Mouse (Mus musculus) heart, embryonic 15.5 days (tissue): ENCODE results near the gene Pdcd6ip. TPM values are rescaled to one million over a fixed set of nuclear protein-coding genes. Genes with fewer than 3 reads are reported as not detected.
A peak's percentile ranks its signal among the peaks of the same experiment; 100 is the strongest.
"Not testable (repeated sequence)": the region's sequence is repeated elsewhere in the genome, so short reads cannot be mapped to it uniquely, and the experiment has no call there.

Source experiments
- ATAC-seq: fragments of 200-750 bp; cut with Nextera tagmentation; replicated peaks from 2 replicates; pipeline ENCODE4 v1.8.0; 2017; ENCODE audit warnings: low read depth, moderate TSS enrichment; ENCODE audit not compliant: insufficient number of reproducible peaks, insufficient read depth, low FRiP score
- H3K27ac ChIP-seq: fragments of 300-500 bp; sonication (generic); 2 replicates; pipeline ENCODE4 v1.5.1; 2015; ENCODE audit warnings: mild to moderate bottlenecking, inconsistent platforms
- H3K27me3 ChIP-seq: fragments of 300-500 bp; sonication (generic); 2 replicates; pipeline ENCODE4 v1.6.1; 2015; ENCODE audit warnings: inconsistent platforms
- H3K36me3 ChIP-seq: fragments of 300-500 bp; sonication (generic); 2 replicates; pipeline ENCODE4 v1.6.1; 2015; ENCODE audit warnings: mild to moderate bottlenecking, inconsistent platforms
- H3K4me1 ChIP-seq: fragments of 300-500 bp; sonication (generic); replicated peaks from 2 replicates; pipeline ENCODE4 v1.6.1; 2015; ENCODE audit warnings: inconsistent platforms
- H3K4me2 ChIP-seq: fragments of 300-500 bp; sonication (generic); 2 replicates; pipeline ENCODE4 v1.6.1; 2015; ENCODE audit warnings: inconsistent platforms, mild to moderate bottlenecking, moderate library complexity
- H3K4me3 ChIP-seq: fragments of 300-500 bp; sonication (generic); 2 replicates; pipeline ENCODE4 v1.5.1; 2015; ENCODE audit warnings: mild to moderate bottlenecking, inconsistent platforms
- H3K9ac ChIP-seq: fragments of 300-500 bp; sonication (generic); 2 replicates; pipeline ENCODE4 v1.6.1; 2015; ENCODE audit warnings: mild to moderate bottlenecking, inconsistent platforms
- H3K9me3 ChIP-seq: fragments of 300-500 bp; sonication (generic); replicated peaks from 2 replicates; pipeline ENCODE4 v1.6.1; 2016; ENCODE audit warnings: inconsistent platforms
- WGBS: fragments of 180-500 bp; shearing (Covaris S2); methylation state at CpG from one replicate; pipeline ENCODE4 v1.1.7; 2015; ENCODE audit warnings: mixed read lengths; 5-methylcytosine and 5-hydroxymethylcytosine counted together
- polyA plus RNA-seq: library from polyadenylated mRNA; unstranded; fragments of >200 nt; fragmentation: Nextera tagmentation; extraction: Ambion mirVana; gene quantifications from 2 replicates; pipeline ENCODE4 v1.2.1, GENCODE M21; 2015

The Pdcd6ip gene
- polyA plus RNA-seq, 1 experiment from 2014 or later: 53.5 TPM

DNA sequence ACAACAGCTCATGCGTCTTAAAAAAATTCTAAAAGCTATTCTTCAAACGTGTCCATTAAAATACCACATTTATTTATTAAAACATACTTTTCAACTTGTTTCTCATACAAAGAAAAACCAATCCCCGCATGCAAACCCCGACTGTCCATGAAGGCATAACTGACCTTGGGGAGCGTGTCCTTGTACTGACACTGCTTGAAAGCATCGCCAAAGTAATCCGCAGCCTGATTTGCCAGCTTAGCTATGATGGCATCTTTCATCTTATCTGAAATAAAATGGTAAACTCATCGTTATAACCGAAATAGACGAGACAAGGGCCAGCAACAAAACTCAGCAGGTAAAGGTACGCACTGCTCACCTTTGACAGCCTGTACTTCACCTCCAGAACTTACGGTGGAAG is 20.6 kb downstream of the Pdcd6ip start:
- peaks cover 56% of the 10 kb centered on the region for H3K36me3 ChIP-seq
- H3K27me3 ChIP-seq: no peaks in the 10 kb centered on the region
- no peak overlapping the region for H3K9ac ChIP-seq
- WGBS: 92% methylated on average over 12 of the region's 12 CpGs
- no peak overlapping the region for H3K4me3 ChIP-seq
- H3K9me3 ChIP-seq: no peaks in the 10 kb centered on the region
- no peak overlapping the region for H3K4me2 ChIP-seq
- H3K27ac ChIP-seq: no peak overlapping the region
- no peak for ATAC-seq
- H3K4me1 ChIP-seq: no peaks in the 10 kb centered on the region

- H3K36me3 ChIP-seq: peaks cover 68% of the 10 kb centered on the region
- no peak overlapping the region for H3K4me2 ChIP-seq
- H3K27me3 ChIP-seq: no peaks in the 10 kb centered on the region
- H3K27ac ChIP-seq: no peak overlapping the region
- H3K9me3 ChIP-seq: no peaks in the 10 kb centered on the region
- no peak for ATAC-seq
- no peak overlapping the region for H3K4me3 ChIP-seq
- H3K4me1 ChIP-seq: no peaks in the 10 kb centered on the region
- 92% methylated on average over 6 of the region's 6 CpGs for WGBS
- H3K9ac ChIP-seq: no peak overlapping the region
Observed at GRCm38 (mm10) chr9:113673721-113674120, 34.3 kb downstream of the Pdcd6ip start.

GRCm38 (mm10) chr9:113672352-113672751 is 35.7 kb downstream of the Pdcd6ip start:
- Histone ChIP-seq H3K9ac (no peak overlapping the region), H3K4me3 (no peak overlapping the region), H3K36me3 (peaks cover 71% of the 10 kb centered on the region), H3K9me3 (no peaks in the 10 kb centered on the region), H3K27ac (no peak overlapping the region), H3K4me2 (no peak overlapping the region), H3K4me1 (no peaks in the 10 kb centered on the region), H3K27me3 (no peaks in the 10 kb centered on the region)
- ATAC-seq: no peak
- WGBS: 89% methylated on average over 5 of the region's 5 CpGs

DNA sequence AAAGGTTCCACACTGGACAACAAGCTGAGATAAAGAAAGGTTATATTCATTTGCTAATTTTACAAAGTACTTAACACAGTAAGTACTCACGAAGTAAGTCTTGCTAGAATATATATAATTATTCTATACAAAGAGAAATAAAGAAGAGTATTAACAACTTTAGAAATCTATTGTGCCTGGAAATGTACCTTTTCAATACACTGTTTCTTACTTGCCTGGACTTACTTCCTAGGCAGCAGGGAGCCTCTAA is 37.3 kb downstream of the Pdcd6ip start:
- WGBS: 89% methylated on average over 1 of the region's 1 CpGs
- Histone ChIP-seq H3K9ac (no peak overlapping the region), H3K9me3 (no peaks in the 10 kb centered on the region), H3K4me2 (no peak overlapping the region), H3K4me1 (no peaks in the 10 kb centered on the region), H3K4me3 (no peak overlapping the region), H3K27me3 (no peaks in the 10 kb centered on the region), H3K27ac (no peak overlapping the region), H3K36me3 (peaks cover 72% of the 10 kb centered on the region)
- no peak for ATAC-seq

GRCm38 (mm10) chr9:113670105-113670856 is 37.8 kb downstream of the Pdcd6ip start:
- no peak for ATAC-seq
- H3K4me3 ChIP-seq: no peak overlapping the region
- H3K27me3 ChIP-seq: no peaks in the 10 kb centered on the region
- no peaks in the 10 kb centered on the region for H3K4me1 ChIP-seq
- peaks cover 77% of the 10 kb centered on the region for H3K36me3 ChIP-seq
- H3K9ac ChIP-seq: no peak overlapping the region
- H3K27ac ChIP-seq: no peak overlapping the region
- H3K4me2 ChIP-seq: no peak overlapping the region
- H3K9me3 ChIP-seq: no peaks in the 10 kb centered on the region
- WGBS: 86% methylated on average over 7 of the region's 7 CpGs

- Histone ChIP-seq H3K27ac (no peak overlapping the region), H3K9ac (no peak overlapping the region), H3K27me3 (no peaks in the 10 kb centered on the region), H3K4me2 (no peak overlapping the region), H3K36me3 (peaks cover 70% of the 10 kb centered on the region), H3K9me3 (no peaks in the 10 kb centered on the region), H3K4me3 (no peak overlapping the region), H3K4me1 (no peaks in the 10 kb centered on the region)
- ATAC-seq: no peak
- 85% methylated on average over 4 of the region's 4 CpGs for WGBS
Observed at GRCm38 (mm10) chr9:113663476-113663875, 44.6 kb downstream of the Pdcd6ip start.

DNA sequence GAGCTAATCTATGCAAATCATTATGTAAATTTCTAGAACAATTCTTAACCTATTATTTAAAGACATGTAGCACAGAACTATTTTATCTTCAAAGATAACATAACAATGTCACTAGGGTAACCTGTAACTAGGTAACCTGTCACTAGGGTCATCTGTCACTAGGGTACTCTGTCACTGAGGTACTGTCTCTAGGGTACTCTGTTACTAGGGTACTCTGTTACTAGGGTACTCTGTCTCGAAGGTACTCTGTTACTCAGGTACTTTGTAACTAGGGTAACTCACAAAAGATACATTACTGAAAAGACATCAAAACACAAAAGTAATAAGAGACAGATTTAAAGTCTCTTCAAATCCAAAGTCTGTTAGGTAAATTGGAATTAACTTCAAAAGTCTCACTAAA is 50.2 kb downstream of the Pdcd6ip start:
- Histone ChIP-seq H3K27ac (no peak overlapping the region), H3K27me3 (no peaks in the 10 kb centered on the region), H3K4me3 (no peak overlapping the region), H3K4me1 (no peaks in the 10 kb centered on the region), H3K9me3 (no peaks in the 10 kb centered on the region), H3K9ac (no peak overlapping the region), H3K4me2 (no peak overlapping the region), H3K36me3 (peaks cover 74% of the 10 kb centered on the region)
- 95% methylated on average over 1 of the region's 1 CpGs for WGBS
- no peak for ATAC-seq

DNA sequence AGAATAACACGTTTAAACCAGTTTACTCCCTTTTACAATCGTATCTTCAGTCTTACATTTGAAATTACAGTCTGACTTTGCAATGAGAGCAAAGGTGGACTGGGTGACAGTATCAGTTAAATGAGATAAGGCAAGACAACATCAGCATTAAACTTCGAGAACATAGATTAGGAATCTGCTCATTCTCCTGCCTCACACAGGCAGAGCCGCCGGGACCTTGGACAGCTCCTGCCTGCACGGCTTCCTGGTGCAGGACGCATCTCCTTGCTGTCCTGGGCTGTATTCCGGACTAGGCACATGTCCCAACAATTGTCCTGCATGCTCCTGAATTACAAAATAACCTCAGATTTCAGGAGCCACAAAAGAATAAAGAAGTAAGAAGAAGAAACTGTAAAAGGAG is 54.5 kb downstream of the Pdcd6ip start:
- ATAC-seq: no peak
- no peak overlapping the region for H3K4me3 ChIP-seq
- H3K9ac ChIP-seq: no peak overlapping the region
- H3K27me3 ChIP-seq: no peaks in the 10 kb centered on the region
- H3K27ac ChIP-seq: no peak overlapping the region
- H3K4me2 ChIP-seq: no peak overlapping the region
- WGBS: 59% methylated on average over 8 of the region's 8 CpGs
- no peaks in the 10 kb centered on the region for H3K4me1 ChIP-seq
- peaks cover 40% of the 10 kb centered on the region for H3K36me3 ChIP-seq
- no peaks in the 10 kb centered on the region for H3K9me3 ChIP-seq

- Histone ChIP-seq H3K4me2 (no peak overlapping the region), H3K36me3 (peaks cover 19% of the 10 kb centered on the region), H3K4me3 (no peak overlapping the region), H3K9me3 (no peaks in the 10 kb centered on the region), H3K4me1 (no peaks in the 10 kb centered on the region), H3K27me3 (no peaks in the 10 kb centered on the region), H3K9ac (no peak overlapping the region), H3K27ac (no peak overlapping the region)
- 85% methylated on average over 8 of the region's 8 CpGs for WGBS
- ATAC-seq: no peak
Observed at GRCm38 (mm10) chr9:113650787-113651186, 57.3 kb downstream of the Pdcd6ip start.

DNA sequence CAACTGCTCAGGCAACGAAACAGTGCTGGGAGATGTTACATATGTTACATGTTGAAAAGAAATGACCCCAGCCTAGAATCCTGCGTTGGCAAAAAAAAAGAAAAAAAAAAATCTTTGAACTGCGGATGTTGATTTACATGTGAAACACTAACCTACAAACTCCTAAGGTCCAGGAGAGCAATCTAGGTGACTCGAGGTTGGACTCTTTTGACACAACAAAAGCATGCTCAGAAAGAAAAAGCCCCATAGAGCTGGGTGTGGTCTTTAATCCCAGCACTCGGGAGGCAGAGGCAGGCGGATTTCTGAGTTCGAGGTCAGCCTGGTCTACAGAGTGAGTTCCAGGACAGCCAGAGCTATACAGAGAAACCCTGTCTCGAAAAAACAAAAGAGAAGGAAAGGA is 58.8 kb downstream of the Pdcd6ip start:
- not testable (repeated sequence) for H3K4me2 ChIP-seq
- 73% methylated on average over 8 of the region's 8 CpGs for WGBS

GRCm38 (mm10) chr9:113645837-113646169 is 62.3 kb downstream of the Pdcd6ip start:
- ATAC-seq: no peak
- H3K27ac ChIP-seq: no peak overlapping the region
- no peaks in the 10 kb centered on the region for H3K4me1 ChIP-seq
- no peak overlapping the region for H3K4me2 ChIP-seq
- H3K36me3 ChIP-seq: no peaks in the 10 kb centered on the region
- H3K9me3 ChIP-seq: no peaks in the 10 kb centered on the region
- no peaks in the 10 kb centered on the region for H3K27me3 ChIP-seq
- H3K9ac ChIP-seq: no peak overlapping the region
- H3K4me3 ChIP-seq: no peak overlapping the region
- 40% methylated on average over 5 of the region's 5 CpGs for WGBS

More for the DNA sequence above, 58.8 kb downstream of the Pdcd6ip start:
- H3K9me3 ChIP-seq, H3K4me3 ChIP-seq, H3K36me3 ChIP-seq, H3K27me3 ChIP-seq, H3K4me1 ChIP-seq, ATAC-seq, H3K9ac ChIP-seq, H3K27ac ChIP-seq: not testable (repeated sequence)

- Histone ChIP-seq H3K9ac (no peak overlapping the region), H3K27ac (no peak overlapping the region), H3K36me3 (no peaks in the 10 kb centered on the region), H3K27me3 (no peaks in the 10 kb centered on the region), H3K4me1 (no peaks in the 10 kb centered on the region), H3K9me3 (no peaks in the 10 kb centered on the region), H3K4me2 (0 out of 2 replicates have a peak overlapping the region, but pooled peaks have one; percentile 8), H3K4me3 (no peak overlapping the region)
- ATAC-seq: no peak
- 19% methylated on average over 10 of the region's 11 CpGs for WGBS
Observed at GRCm38 (mm10) chr9:113645153-113645836, 62.8 kb downstream of the Pdcd6ip start.
